8 mouse cellular contexts compared by ENCODE assay signal in genomic region chr13:96435793-96436192, GRCm38 (mm10). TPM values are rescaled to one million over a fixed set of nuclear protein-coding genes. Genes with fewer than 3 reads are reported as not detected.
DNase-seq lines count a peak whose midpoint lies in the region; ATAC-seq lines count a peak whose summit lies in the region.

No protein-coding gene starts in this region.

- peaks cover 20% of the 10 kb centered on the region for H3K4me1 ChIP-seq in midbrain, embryonic 10.5 days
- H3K4me1 ChIP-seq in midbrain, embryonic 16.5 days (ENCODE audit: control insufficient read depth, insufficient read depth, low read length) = 0 out of 2 replicates have a peak, but pooled peaks cover 4% of the 10 kb centered on the region
- H3K4me1 ChIP-seq in heart, embryonic 13.5 days = peaks cover 53% of the 10 kb centered on the region
- H3K4me1 ChIP-seq in stomach, embryonic 14.5 days (ENCODE audit: control insufficient read depth, insufficient read depth, low read length) = peaks cover 10% of the 10 kb centered on the region; the same call in 1 of the 2 replicates
- H3K4me1 ChIP-seq in forebrain, embryonic 10.5 days = peaks cover 17% of the 10 kb centered on the region

- no peak overlapping the region for H3K4me2 ChIP-seq in midbrain, embryonic 16.5 days (ENCODE audit: low read length)
- H3K4me2 ChIP-seq in heart, embryonic 13.5 days = peak overlapping the region; percentile 57
- 0 out of 2 replicates have a peak overlapping the region, but pooled peaks have one; percentile 12 for H3K4me2 ChIP-seq in stomach, embryonic 14.5 days (replicated peaks; ENCODE audit: low read depth, low read length)

- WGBS in midbrain, embryonic 10.5 days = 44% methylated on average over 13 of the region's 13 CpGs
- WGBS in midbrain, embryonic 16.5 days = 39% methylated on average over 11 of the region's 13 CpGs
- WGBS in heart, embryonic 13.5 days = 19% methylated on average over 12 of the region's 13 CpGs
- WGBS in stomach, embryonic 14.5 days = 49% methylated on average over 12 of the region's 13 CpGs
- 55% methylated on average over 12 of the region's 13 CpGs for WGBS in forebrain, embryonic 10.5 days

- no peaks in the 10 kb centered on the region for H3K9me3 ChIP-seq in midbrain, embryonic 10.5 days (replicated peaks)
- no peaks in the 10 kb centered on the region for H3K9me3 ChIP-seq in midbrain, embryonic 16.5 days (replicated peaks; ENCODE audit: control insufficient read depth, low read length, poor library complexity, severe bottlenecking)
- H3K9me3 ChIP-seq in heart, embryonic 13.5 days = no peaks in the 10 kb centered on the region
- no peaks in the 10 kb centered on the region for H3K9me3 ChIP-seq in stomach, embryonic 14.5 days (ENCODE audit: control insufficient read depth, low read depth, low read length)
- H3K9me3 ChIP-seq in forebrain, embryonic 10.5 days = no peaks in the 10 kb centered on the region

- no peak overlapping the region for H3K9ac ChIP-seq in midbrain, embryonic 16.5 days (ENCODE audit: low read depth, low read length)
- peak overlapping the region; percentile 47; the same call in 1 of the 2 replicates for H3K9ac ChIP-seq in heart, embryonic 13.5 days
- H3K9ac ChIP-seq in stomach, embryonic 14.5 days (replicated peaks; ENCODE audit: low read depth, low read length) = no peak overlapping the region

- no peak overlapping the region for H3K4me3 ChIP-seq in midbrain, embryonic 10.5 days
- H3K4me3 ChIP-seq in midbrain, embryonic 16.5 days (ENCODE audit: low read depth, low read length) = no peak overlapping the region
- peak overlapping the region; percentile 16; the same call in 1 of the 2 replicates for H3K4me3 ChIP-seq in heart, embryonic 13.5 days
- H3K4me3 ChIP-seq in stomach, embryonic 14.5 days (ENCODE audit: low read depth, low read length) = no peak overlapping the region
- H3K4me3 ChIP-seq in forebrain, embryonic 10.5 days = no peak overlapping the region

- DNase-seq in midbrain, embryonic 10.5 days (ENCODE audit: low spot score) = peak; percentile 21
- peak; percentile 69 for DNase-seq in kidney, postnatal 10 days
- no peak for DNase-seq in forebrain, embryonic 10.5 days (ENCODE audit: extremely low spot score, low spot score)
- no peak for DNase-seq in right cerebral cortex, adult 2 months (ENCODE audit: low spot score in 2 of 2)
- DNase-seq in thymus, postnatal 36 days = no peak

- 0 out of 2 replicates have a peak overlapping the region, but pooled peaks have one; percentile 6 for H3K27ac ChIP-seq in midbrain, embryonic 10.5 days (replicated peaks)
- H3K27ac ChIP-seq in midbrain, embryonic 16.5 days (ENCODE audit: low read length) = no peak overlapping the region
- H3K27ac ChIP-seq in heart, embryonic 13.5 days (replicated peaks) = peak overlapping the region; percentile 73
- no peak overlapping the region for H3K27ac ChIP-seq in stomach, embryonic 14.5 days (ENCODE audit: low read length)
- no peak overlapping the region for H3K27ac ChIP-seq in forebrain, embryonic 10.5 days

- no peaks in the 10 kb centered on the region for H3K36me3 ChIP-seq in midbrain, embryonic 10.5 days
- no peaks in the 10 kb centered on the region for H3K36me3 ChIP-seq in midbrain, embryonic 16.5 days (ENCODE audit: control insufficient read depth, insufficient read depth, low read length)
- no peaks in the 10 kb centered on the region for H3K36me3 ChIP-seq in heart, embryonic 13.5 days
- no peaks in the 10 kb centered on the region for H3K36me3 ChIP-seq in stomach, embryonic 14.5 days (ENCODE audit: control insufficient read depth, insufficient read depth, low read length)
- no peaks in the 10 kb centered on the region for H3K36me3 ChIP-seq in forebrain, embryonic 10.5 days (replicated peaks)

- ATAC-seq in midbrain, embryonic 16.5 days = no peak
- no peak for ATAC-seq in heart, embryonic 13.5 days (ENCODE audit: extremely low read depth, insufficient number of reproducible peaks, low FRiP score, low TSS enrichment)
- no peak for ATAC-seq in stomach, embryonic 14.5 days (ENCODE audit: insufficient number of reproducible peaks, insufficient read depth, low FRiP score, low read depth)

- H3K27me3 ChIP-seq in midbrain, embryonic 10.5 days (ENCODE audit: low read depth, poor library complexity, severe bottlenecking) = no peaks in the 10 kb centered on the region
- no peaks in the 10 kb centered on the region for H3K27me3 ChIP-seq in midbrain, embryonic 16.5 days (ENCODE audit: control insufficient read depth, insufficient read depth, low read depth, low read length)
- no peaks in the 10 kb centered on the region for H3K27me3 ChIP-seq in heart, embryonic 13.5 days (replicated peaks)
- H3K27me3 ChIP-seq in stomach, embryonic 14.5 days (ENCODE audit: control insufficient read depth, insufficient read depth, low read length) = no peaks in the 10 kb centered on the region
- no peaks in the 10 kb centered on the region for H3K27me3 ChIP-seq in forebrain, embryonic 10.5 days (ENCODE audit: poor library complexity, severe bottlenecking)

RNA-seq across cellular contexts. Expression of gene Ankdd1b, which starts 35.2 kb away (rescaled TPM):
- polyA plus RNA-seq in midbrain, embryonic 10.5 days (2016; fragmentation: Nextera tagmentation; extraction: Ambion mirVana) = not detected in 2 replicates
- polyA plus RNA-seq in midbrain, embryonic 16.5 days (2015; fragmentation: Nextera tagmentation; extraction: Ambion mirVana) = not detected in 2 replicates
- polyA plus RNA-seq in heart, embryonic 13.5 days (2015; fragmentation: Nextera tagmentation; extraction: Ambion mirVana) = 0.52 and 0.67 TPM in 2 replicates
- polyA plus RNA-seq in stomach, embryonic 14.5 days (2014; fragmentation: Nextera tagmentation; extraction: Ambion mirVana) = 0.15 and 0.33 TPM in 2 replicates
- not detected in 2 replicates for polyA plus RNA-seq in forebrain, embryonic 10.5 days (2016; fragmentation: Nextera tagmentation; extraction: Ambion mirVana)

RNA-seq across cellular contexts. Expression of gene Poc5, which starts 47.7 kb away (rescaled TPM):
- 19.8 and 22.3 TPM in 2 replicates for polyA plus RNA-seq in midbrain, embryonic 10.5 days (2016; fragmentation: Nextera tagmentation; extraction: Ambion mirVana)
- 19.2 and 21.3 TPM in 2 replicates for polyA plus RNA-seq in midbrain, embryonic 16.5 days (2015; fragmentation: Nextera tagmentation; extraction: Ambion mirVana)
- polyA plus RNA-seq in heart, embryonic 13.5 days (2015; fragmentation: Nextera tagmentation; extraction: Ambion mirVana) = 8.5 and 9.8 TPM in 2 replicates
- polyA plus RNA-seq in stomach, embryonic 14.5 days (2014; fragmentation: Nextera tagmentation; extraction: Ambion mirVana) = 14.5 and 19.0 TPM in 2 replicates
- 19.4 and 19.6 TPM in 2 replicates for polyA plus RNA-seq in forebrain, embryonic 10.5 days (2016; fragmentation: Nextera tagmentation; extraction: Ambion mirVana)

RNA-seq across cellular contexts. Expression of gene Gm17622, which starts 54.7 kb away (rescaled TPM):
- polyA plus RNA-seq in midbrain, embryonic 10.5 days (2016; fragmentation: Nextera tagmentation; extraction: Ambion mirVana) = not detected in 2 replicates
- polyA plus RNA-seq in midbrain, embryonic 16.5 days (2015; fragmentation: Nextera tagmentation; extraction: Ambion mirVana) = not detected in 2 replicates
- polyA plus RNA-seq in heart, embryonic 13.5 days (2015; fragmentation: Nextera tagmentation; extraction: Ambion mirVana) = not detected in 2 replicates
- not detected in 2 replicates for polyA plus RNA-seq in stomach, embryonic 14.5 days (2014; fragmentation: Nextera tagmentation; extraction: Ambion mirVana)
- polyA plus RNA-seq in forebrain, embryonic 10.5 days (2016; fragmentation: Nextera tagmentation; extraction: Ambion mirVana) = not detected in 2 replicates

Comparison
In these comparisons a context has a peak if more than half of its experiments do, and no peak if none do; other contexts are left out.
1. H3K27ac ChIP-seq: peak in midbrain, embryonic 10.5 days (single experiment) and heart, embryonic 13.5 days (single experiment); none in midbrain, embryonic 16.5 days (single experiment), stomach, embryonic 14.5 days (single experiment) and forebrain, embryonic 10.5 days (single experiment).
2. DNase-seq: peak in midbrain, embryonic 10.5 days (single experiment) and kidney, postnatal 10 days (single experiment); none in forebrain, embryonic 10.5 days (single experiment), right cerebral cortex, adult 2 months (0 of 2) and thymus, postnatal 36 days (0 of 2).